Mouse (Mus musculus): ENCODE data around the gene Zcchc7.

DNA sequence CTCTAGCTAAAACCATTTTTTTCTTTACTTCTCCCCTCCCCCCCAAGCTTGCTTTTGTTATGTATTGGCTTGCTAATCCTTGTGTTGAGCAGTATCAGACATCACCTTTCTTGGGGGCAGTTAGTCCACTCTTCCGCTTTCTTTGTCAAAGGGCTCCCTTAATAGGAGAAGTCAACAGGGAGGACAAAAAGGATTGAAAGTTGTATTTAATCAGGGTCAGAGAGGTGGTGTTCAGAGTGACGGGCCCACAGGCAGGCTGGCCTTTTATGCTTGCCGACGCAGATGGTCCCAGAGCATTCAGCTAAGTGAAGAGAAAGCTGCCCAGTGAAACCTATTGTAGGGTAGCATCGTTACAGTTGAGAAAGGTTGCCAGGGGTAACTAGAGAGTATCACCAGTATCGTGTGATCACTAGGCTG, 96.2 kb downstream of the Zcchc7 start:
- TF ChIP-seq EP300 (IDR thresholded peaks at IDR 0.05; ENCODE audit: low read depth) (no peak), CTCF (IDR thresholded peaks at IDR 0.05; ENCODE audit: low read depth) (no peak)

Data from liver, embryonic 14.5 days (tissue).